Mouse (Mus musculus) mesoderm, embryonic 11.5 days (tissue): ENCODE data around the gene Gm5458.
"Not testable (repeated sequence)": the region's sequence is repeated elsewhere in the genome, so short reads cannot be mapped to it uniquely, and the experiment has no call there.

Source experiments
- DNase-seq: peaks from one replicate; pipeline ENCODE4 v3.0.0-alpha.2; 2012; ENCODE audit warnings: low read depth, low spot score

The Gm5458 gene

DNA sequence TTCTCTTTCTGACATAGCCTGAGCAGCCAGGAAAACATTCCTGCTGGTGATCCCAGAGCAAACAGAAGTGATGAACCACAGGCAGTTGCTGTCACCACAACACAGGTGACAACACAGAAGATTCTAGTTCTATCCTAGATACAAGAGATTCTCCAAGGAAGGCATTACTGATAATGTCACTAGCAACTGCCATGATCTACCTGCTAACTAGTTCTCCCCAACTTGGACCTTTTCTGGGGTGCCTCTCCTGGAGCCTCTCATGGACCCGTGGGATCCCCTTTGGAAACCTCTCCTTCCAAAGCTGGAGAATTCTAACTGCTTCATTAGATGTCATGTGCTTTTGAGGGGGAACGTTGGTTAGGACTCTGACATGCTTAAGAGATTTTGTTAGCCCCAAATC, at the start of gene Gm5458:
Gm5458 (minus strand) TSS at position 101 of the 400 bp plus-strand sequence.
- DNase-seq, result not testable (repeated sequence)

DNA sequence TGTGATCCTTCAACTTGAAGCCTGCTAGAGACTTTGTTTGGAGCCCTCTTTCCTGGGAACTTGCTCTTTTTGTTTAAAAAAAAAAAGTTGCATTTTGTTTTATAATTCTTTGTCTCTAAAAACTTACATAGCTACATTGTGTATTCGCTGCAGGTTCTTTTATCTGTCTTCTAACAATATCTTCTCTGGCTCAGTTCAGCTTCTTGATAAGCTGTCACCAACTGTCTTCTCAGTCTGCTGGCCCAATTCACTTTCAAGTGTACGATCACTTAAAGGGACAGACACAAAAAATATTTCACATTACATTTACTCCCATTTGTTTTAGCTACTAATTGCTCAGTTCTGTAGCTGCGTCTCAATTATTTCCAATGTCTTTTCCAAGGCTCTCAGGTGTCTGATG, 43.9 kb upstream of the Gm5458 start:
- DNase-seq, result no peak

DNA sequence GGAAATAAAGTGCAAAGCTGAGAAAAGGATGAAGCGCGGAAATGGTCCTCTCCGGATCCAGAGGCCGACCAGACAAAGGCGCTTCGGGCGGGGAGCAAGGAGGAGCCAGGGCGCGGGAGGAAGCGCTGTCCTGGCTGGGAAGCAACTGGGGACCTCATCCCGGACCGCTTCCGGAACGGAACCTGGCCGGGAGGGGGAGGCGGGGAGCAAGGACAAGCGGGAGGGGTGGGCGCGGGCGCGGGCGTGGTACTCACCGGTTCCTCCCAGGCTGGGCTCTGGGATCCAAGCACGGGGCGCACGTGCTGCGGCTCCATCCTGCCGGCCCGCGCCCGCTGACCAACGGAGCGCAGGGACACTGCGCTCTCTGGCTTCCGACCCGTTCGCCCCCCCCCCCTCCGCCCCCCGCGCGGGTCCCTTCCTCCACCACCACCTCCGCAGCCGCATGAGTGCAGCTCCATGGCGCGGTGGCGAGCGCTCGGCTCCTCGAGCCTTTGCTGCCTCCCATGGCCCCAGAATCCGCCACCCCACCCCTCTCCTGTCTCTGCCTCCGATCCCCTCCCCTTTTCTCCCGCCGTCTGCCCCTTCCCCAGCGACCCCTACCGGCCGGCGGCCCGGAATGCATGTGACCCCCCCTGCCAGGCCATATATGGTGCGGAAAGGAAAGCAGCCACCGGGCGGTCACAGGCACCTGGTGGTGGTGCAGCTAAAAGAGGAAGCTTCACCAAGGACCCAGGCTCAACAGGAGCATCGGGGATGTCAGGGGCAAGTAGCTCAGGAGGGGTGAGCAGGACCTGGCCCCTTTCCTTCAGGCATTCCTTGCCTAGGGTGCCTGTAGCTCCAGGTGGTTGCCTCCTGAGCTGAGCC, 17.3 kb downstream of the Gm5458 start, which contains the start of gene Gm2237:
Gm2237 (minus strand) TSS at position 332 of the 864 bp plus-strand sequence.
- DNase-seq, result peak; percentile 34

DNA sequence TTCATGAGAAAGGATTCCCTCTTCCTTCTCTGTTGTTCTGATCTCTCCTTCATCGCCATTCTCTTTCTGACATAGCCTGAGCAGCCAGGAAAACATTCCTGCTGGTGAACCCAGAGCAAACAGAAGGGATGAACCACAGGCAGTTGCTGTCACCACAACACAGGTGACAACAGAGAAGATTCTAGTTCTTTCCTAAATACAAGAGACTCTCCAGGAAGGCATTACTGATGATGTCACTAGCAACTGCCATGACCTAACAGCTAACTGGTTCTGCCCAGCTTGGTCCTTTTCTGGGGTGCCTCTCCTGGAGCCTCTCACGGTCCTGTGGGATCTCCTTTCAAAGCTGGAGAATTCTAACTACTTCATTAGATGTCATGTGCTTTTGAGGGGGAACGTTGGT, 52.5 kb downstream of the Gm5458 start, which contains the start of gene Gm2244:
Gm2244 (minus strand) TSS at position 101 of the 400 bp plus-strand sequence.
- not testable (repeated sequence) for DNase-seq
